Mouse (Mus musculus): ENCODE results near the gene Adcy7.

Gene Adcy7

DNA sequence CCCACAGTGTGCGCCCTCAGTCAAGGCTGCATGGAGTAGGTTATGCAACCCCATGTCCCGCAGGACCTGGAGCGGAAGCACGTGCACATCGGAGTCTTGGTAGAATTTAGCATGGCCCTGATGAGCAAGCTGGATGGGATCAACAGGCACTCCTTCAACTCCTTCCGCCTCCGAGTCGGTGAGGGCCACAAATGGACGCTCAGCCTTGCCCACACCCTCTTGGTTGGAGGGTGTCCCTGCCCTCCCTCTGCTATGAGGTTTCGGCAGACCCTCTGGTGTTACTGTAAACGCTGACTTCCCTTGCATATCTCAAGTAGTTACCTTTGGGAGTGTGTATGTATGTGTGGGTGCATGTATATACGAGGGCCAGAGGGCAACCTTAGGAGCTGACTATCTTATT, 54.1 kb downstream of the Adcy7 start:
- in situ Hi-C loops (cut with MboI; ENCODE audit: low sequenced_read_pairs), result no loop called here

DNA sequence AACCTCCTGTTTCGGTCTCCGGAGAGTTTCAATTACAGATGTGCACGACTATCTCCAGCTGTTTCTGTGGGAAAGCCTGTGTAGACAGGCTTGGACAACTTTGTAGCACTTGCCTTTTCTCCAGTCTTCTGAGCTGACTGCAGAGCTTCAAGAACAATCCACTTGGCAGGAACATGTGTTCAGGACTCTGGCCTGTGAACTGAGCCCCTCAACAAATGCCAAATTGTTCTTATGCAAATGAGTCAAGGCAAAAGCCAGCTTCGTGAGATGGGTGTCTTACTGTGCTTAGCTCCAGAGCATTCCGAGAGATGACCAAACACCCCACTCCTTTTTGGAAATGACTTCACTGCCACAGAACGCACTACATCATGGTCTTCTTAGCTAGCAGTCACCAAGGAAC, 56.5 kb downstream of the Adcy7 start:
- in situ Hi-C loops (cut with MboI; ENCODE audit: low sequenced_read_pairs), result no loop called here

DNA sequence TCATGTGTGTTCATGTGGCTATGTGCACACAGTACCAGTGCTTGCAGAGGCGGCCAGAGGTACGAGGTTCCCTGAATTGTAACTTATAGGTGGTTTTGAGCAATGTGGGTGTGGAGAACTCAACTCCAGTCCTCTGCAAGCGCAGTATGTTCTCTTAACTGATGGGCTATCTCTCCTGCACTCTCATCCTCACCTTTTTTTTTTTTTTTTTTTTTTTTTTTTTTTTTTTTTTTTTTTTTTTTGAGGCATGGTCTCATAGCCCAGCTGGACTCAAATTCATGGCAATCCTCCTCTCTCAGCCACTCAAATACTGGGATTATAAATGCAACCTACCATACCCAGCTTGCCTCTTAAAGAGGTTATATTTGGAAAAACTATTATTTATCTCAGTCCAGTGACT, 58.6 kb downstream of the Adcy7 start:
- in situ Hi-C loops (cut with MboI; ENCODE audit: low sequenced_read_pairs), result no loop called here

DNA sequence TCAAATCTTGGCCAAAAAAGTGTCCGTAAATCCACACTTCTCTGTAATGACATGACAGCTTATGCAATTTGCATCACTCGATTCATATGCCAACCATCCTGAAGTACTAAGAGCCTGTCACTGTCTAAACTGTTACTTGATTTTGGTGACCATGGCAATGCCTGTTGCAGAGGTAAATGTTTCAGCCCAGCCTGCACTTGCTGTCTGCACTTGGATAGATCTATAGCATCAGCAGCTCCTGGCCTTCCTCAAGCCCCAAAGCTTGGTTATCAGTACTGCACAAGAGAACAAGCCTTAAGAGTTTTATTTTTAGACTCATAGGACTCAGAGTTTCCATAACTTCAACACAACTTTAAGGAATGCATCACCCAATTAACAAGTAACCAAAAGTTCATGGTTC, 62.2 kb downstream of the Adcy7 start:
- in situ Hi-C loops (cut with MboI; ENCODE audit: low sequenced_read_pairs), result no loop called here

DNA sequence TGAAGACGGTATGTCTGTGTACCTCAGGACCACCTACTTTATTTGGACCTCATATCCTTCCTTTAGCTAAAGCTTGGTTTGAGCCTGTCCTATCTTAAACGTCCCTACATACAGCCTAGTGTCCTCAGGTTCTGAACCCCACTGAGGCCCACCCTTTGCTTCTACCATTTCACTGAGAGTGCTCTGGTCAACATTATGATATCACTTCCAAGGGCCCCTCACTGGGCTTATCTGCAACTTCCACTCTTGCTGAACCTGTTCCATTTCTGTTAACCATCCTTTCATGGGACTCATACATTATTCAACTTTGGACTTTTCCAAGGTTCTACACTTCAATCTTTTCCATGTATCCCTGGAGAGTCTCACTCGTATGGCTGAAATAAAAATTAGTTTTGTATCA, 62.8 kb downstream of the Adcy7 start:
- in situ Hi-C loops (cut with MboI; ENCODE audit: low sequenced_read_pairs), result no loop called here

DNA sequence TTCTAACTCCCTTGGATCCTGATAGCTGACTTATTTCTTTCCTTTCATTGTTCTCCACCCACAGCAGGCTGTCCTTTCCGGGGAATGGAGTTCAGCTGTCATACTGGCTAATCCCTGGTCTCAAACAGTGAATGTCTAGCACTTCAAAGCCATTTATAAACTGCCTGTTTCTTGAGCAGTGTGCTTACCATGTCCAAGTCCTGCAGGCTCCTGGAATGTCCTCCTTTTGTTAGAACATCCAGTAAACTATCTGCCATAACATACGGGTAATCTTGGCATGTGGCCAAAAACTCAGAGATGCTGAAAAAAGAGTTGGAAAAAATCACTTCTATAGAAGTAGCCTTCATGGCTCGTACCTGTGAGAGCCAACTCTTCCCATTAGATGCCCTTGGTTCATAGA, 67.0 kb downstream of the Adcy7 start:
- in situ Hi-C loops (cut with MboI; ENCODE audit: low sequenced_read_pairs), result no loop called here

DNA sequence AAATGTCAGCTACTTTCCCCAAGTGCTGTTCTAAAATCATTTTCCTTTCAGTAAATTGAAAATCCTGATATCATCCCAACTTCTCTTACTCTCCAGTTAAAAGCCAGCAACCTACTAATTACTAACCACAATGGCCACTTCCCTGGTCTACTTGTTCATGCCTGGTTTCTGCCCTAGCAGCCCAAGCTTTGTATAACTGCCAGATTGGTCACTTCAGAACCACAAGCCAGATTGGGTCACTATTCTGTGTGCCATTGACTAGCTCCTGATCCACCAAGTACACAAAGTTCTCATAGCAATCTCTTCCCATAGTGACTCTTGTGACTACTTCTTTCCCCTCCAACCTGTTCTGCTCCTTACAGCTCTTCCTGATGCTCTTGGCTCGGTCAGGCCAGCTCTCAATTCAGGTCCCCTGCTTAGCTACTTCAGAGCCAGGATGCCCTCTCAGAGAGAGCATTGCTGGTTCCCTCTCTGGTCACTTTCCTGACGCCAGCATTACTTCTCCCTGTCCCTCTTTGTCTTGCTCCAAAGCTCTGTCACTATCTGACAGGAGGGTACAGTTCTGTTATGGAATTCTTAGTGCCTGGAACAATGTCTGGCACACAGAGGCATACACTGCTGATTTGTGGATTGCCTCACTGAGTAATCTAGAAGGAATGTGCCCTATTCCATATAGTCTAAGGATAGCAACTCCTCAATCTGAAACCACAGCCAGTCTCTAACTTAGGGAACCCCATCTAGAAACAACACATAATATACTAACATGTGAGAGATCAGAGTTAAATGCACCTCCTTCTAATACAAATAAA, 67.9 kb downstream of the Adcy7 start:
- in situ Hi-C loops (cut with MboI; ENCODE audit: low sequenced_read_pairs), result no loop called here

DNA sequence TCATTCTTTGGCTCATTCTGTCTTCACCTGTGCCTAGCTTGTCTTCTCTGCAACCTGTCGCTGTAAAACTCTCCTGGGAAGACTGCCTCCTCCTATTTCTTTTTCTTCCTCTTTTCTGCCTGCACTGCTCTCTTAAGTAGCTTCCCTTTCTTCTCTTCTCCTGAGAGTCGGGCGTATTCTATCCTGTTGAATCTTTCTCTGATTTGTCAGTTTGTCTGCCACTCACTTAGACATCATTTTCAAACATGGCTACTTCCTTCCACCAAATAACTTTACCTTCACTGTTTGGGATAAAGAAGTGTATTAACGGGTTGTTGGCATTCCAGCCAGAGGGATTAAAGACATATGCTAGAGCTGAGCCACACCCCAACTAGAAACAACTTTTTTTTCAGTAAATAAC, 69.8 kb downstream of the Adcy7 start:
- in situ Hi-C loops (cut with MboI; ENCODE audit: low sequenced_read_pairs), result no loop called here

DNA sequence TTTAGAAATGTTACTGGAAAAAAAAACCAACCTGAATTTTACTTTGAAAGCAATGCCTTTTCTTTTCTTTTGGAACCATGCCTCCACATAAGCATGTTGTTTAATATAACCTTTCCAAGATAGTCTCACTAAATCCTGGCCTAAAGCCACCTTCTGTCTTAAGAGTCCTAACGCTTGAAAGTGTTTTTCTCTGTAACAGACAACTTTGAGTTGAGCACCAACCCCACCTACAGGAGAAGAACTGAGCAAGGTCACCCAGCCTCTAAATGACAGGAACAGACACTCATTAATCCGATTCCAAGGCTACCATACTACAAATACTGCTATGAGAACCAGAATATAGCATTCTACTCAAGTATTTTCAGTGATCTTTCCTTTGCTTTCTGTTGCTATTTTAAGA, 76.8 kb downstream of the Adcy7 start:
- in situ Hi-C loops (cut with MboI; ENCODE audit: low sequenced_read_pairs), result no loop called here

DNA sequence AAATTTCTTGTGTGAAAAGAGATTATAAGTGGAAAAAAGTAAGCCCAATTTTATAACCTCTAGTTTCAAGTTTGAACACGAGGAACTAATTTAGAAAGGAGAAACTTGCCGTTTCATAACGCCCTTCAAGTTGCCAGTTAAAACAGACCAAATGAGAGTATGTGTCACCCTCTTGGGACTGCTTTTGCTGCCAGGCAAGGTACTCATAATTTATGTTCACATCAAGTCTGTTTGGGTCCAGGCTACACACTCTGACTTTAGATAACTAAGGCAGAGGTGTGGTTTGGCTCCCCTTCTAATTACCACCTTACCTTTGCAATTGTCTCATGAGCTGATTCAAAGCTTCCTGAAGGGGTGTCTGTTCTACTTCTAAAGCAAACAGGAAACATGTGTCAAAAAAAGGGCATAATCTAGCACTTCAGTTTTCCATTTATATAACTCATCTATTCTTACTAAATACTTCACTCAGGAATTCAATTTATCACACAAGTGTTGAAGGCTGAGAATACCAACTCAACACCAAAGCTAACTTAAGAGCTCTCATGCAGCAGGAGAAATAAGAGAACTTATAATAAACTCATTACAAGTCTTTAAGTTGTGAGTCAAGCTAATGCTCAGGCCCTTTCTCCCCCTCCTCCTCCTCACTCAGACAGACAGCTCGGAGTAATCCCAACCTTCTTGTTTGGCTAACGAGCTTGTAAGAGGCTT, 85.2 kb downstream of the Adcy7 start:
- in situ Hi-C loops (cut with MboI; ENCODE audit: low sequenced_read_pairs), result loop anchor here (10.0 to 25.0 kb wide), 3 partner anchors 103 to 355 kb away; no protein-coding TSS in a partner anchor

DNA sequence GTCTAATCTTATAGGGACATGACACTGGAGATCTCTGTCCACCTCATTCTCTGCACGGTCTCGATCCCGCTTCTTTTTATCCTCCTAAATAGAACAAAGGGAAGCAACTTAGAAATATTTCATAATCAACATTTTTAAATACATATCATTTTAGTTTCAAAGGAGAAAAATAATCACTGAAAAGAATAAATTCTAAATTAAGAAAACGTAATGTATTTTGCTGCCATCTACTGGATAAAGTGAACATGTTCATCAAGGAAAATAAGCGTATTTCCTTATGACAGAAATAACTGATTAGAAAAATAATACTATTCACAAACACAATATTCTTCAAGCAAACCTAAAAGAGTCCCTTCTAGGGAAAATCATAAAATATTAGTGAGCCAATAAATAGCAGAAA, 85.7 kb downstream of the Adcy7 start:
- in situ Hi-C loops (cut with MboI; ENCODE audit: low sequenced_read_pairs), result loop anchor here (10.0 to 25.0 kb wide), 3 partner anchors 103 to 354 kb away; no protein-coding TSS in a partner anchor

DNA sequence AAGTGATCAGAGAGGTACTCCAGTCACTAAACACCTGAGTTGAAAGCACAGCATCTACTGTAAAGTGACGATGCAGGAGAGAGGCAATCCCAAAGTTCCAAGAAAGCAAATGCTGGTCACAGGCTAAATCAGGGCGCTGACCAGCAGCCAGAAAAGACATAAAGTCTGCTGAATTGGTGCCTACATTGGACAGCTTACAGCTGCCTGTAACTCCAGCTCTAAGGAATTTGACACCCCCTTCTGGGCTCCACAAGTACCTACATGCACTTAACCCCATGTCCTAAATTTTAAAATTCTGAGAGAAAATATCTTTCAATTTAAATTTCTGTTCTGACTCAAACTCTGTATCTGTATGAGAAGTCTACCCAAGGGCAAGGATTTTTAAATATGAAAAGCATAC, 87.8 kb downstream of the Adcy7 start:
- in situ Hi-C loops (cut with MboI; ENCODE audit: low sequenced_read_pairs), result loop anchor here (10.0 to 25.0 kb wide), 3 partner anchors 105 to 352 kb away; no protein-coding TSS in a partner anchor

DNA sequence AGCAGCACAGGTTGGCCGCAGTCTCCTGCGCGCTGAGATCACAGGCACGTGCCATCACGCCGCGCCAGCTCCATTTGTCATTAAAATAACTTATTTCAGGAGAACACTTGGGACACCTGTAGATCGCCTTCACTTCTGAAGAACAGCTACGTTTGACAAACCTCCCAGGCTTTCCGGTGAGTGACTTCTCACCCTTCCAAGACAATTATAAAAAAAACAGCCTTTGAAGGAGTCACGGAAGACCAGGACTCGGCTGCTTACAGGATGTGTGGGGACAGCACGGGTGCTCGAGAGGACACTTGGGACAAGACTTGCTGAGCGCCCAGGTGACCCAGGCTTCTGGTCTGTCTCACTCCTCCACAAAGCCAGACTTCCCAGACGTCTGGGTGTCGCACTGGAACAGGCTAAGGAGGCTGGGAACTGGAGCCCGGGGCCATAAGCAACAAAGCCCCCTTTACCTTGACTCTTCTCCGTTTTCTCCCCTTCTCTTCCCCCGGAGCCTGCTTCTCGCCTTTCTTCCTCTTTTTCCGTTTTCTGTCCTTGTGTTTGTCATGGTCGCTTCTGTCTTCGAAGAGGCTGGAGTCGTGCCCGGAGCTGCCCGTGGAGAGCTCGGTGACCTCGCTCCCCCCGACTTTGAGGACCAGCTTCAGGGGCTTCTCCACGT, 89.0 kb downstream of the Adcy7 start:
- in situ Hi-C loops (cut with MboI; ENCODE audit: low sequenced_read_pairs), result loop anchor here (25.0 kb wide), 2 partner anchors 251 to 351 kb away; no protein-coding TSS in a partner anchor

DNA sequence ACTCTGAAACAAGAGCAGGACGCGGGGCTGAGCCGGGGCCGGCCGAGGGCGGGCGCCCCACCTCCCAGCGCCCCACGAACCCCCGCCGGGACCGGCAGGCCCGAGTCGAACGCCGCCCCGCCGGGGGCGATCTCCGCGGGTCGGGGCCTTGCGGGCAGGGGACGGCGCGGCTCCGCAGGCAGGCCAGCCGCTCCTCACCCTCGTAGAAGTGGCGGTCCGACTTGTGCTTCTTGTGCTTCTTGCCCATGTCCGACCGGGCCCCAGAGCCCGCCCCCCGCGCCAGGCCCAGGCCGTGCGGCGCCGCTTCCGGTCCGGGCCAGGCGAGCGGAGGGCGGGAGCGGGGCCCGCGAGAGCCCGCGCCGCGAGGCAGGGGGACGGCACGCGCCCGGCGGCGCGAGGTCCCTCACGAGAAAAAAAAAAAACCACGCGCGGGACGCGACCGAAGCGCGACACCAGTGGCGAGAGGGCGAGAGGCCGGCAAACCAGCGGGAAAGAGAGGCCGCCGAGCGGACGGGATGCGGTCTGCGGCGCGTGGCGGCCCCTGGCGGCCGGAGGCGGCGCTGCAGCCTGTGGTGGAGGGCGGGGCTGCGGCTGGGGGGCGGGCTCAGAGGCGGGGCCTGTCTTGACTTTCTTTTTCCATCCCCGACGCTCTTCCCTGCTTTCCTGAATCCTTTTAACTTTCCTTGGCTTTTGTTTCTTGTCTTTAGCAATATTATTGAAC, 89.7 kb downstream of the Adcy7 start, which contains the start of gene Brd7:
Gene Brd7, minus strand, starts transcription at position 487 of the 721 bp plus-strand sequence.
- in situ Hi-C loops (cut with MboI; ENCODE audit: low sequenced_read_pairs), result loop anchor here (25.0 kb wide), 2 partner anchors 250 to 350 kb away; no protein-coding TSS in a partner anchor

DNA sequence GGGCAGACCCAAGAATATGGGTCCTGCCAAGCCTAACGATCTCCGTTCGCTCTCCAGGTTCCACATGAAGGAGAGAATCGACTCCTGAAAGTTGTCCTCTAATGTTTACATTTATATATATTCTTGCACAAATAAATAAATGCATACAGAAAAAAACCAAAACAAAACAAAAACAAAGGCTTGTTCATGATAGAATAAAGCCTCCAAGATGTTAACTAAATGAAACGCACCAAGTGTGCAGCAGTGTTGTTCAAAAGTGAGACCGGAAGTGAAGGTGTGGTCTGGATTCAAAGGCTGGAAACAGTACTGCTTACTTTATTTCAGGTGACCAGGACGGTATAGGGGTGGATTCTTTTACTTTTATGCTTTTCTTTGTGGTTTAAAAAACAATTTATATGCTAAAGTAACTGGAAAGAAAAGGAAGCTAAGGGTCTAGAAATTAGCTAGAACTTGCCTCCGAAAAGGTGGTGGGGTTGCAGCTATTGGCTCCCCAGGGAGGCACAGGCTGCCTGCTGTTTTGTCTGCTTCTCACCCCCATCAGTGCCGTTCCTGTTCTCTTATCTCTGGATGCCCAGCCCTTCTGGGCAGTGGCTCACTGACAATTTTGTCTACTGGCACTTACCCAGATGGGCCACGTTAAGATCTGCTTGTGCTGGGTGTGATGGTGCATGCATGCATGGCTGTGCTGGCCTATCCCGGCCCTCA, 90.4 kb downstream of the Adcy7 start:
- in situ Hi-C loops (cut with MboI; ENCODE audit: low sequenced_read_pairs), result loop anchor here (25.0 kb wide), 2 partner anchors 250 to 350 kb away; no protein-coding TSS in a partner anchor

DNA sequence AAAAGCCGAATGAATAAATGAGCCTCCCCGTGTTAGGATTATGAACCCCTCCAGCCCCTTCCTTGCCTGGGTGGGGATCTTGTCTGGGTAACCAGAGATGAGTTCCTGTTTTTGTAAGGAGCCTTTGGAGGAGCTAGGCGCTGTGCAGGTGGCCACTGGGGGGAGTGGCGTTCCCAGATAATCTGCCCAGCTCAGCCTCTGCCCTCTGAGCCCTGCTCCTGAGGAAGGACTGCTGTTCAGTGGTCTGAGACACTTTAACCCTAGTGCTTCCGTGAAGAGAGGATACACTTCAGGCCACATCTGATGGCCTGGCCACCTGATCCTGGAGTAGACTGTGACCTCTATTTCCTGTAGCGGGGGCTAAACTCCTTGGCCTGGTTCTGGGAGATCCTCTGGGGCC, 97.0 kb downstream of the Adcy7 start:
- in situ Hi-C loops (cut with MboI; ENCODE audit: low sequenced_read_pairs), result loop anchor here (25.0 kb wide), 2 partner anchors 243 to 343 kb away; no protein-coding TSS in a partner anchor

DNA sequence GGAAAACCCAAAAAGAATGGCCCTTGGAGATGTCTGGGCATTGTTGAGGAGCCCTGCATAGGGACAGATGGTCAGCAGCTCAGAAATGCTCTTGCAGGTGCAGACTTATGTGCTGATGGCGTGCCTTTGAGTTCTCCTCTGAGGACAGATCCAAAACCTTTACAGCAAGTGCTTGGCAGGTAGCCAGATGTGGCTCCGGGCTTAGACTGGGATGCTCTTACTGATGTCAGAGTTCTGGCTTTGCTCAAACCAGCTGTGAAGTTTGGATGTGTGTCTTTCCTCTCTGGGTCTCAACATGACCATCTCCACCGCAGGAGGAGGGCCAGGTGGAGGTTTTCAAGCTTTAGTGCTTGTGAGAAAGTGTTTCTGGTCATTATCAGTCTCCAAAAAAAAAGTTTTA, 97.6 kb downstream of the Adcy7 start:
- in situ Hi-C loops (cut with MboI; ENCODE audit: low sequenced_read_pairs), result loop anchor here (25.0 kb wide), 2 partner anchors 242 to 342 kb away; no protein-coding TSS in a partner anchor

DNA sequence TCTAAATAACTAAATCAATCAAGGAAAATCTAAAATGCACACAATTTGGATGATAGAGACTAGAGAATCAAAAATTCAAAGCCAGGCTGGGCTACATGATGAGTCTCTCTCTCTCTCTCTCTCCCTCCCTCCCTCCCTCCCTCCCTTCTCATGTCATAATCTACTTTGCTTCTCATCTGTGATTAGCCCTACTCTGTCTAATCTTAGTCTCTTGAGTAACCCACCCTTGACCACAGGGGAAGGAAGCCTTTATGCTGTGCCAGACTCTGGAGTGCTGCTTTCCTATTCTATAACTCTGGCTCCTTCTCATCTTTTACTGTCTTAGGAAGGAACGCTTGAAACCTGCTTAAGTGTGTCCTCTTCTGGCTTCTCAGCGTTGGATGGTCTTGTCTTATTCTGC, 99.3 kb downstream of the Adcy7 start:
- in situ Hi-C loops (cut with MboI; ENCODE audit: low sequenced_read_pairs), result loop anchor here (25.0 kb wide), 2 partner anchors 241 to 341 kb away; no protein-coding TSS in a partner anchor

DNA sequence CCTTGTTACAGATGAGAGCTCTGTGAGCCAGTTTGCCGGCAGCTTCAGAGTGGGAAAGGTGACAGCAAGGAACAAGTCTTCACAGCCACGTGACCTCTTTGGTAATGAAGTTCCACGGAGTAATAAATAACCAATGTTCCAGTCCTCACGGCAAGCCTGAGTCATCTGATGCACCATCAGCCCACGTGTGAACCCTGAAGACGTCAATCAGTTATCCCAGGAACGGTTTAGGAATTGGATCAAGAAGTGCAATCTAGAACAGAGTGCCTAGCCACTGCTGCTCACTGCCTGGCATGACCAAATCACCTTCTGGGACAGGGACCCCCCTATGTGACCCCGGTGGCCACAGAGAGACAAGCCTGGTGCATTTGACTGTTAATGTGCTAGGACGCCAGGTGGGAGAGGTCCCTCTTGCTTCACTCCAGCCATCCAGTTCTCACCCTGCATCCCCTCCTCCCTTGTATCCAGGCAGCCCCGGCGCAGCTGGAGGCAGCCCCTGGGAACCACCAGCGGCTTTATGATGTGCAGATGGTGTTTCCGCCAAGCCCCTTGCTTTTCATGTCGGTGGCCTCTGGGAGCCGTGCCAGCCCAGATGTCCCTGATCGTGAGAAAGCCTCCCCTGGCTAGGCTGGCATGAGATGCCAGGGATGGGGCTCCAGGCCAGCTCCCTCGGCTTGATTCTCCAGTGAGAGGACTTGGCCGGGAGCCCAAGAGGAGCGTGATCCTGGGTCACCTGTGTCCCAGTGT, 104.8 kb downstream of the Adcy7 start:
- in situ Hi-C loops (cut with MboI; ENCODE audit: low sequenced_read_pairs), result no loop called here
